Mouse (Mus musculus): ENCODE results near the gene Gm10024.

DNA sequence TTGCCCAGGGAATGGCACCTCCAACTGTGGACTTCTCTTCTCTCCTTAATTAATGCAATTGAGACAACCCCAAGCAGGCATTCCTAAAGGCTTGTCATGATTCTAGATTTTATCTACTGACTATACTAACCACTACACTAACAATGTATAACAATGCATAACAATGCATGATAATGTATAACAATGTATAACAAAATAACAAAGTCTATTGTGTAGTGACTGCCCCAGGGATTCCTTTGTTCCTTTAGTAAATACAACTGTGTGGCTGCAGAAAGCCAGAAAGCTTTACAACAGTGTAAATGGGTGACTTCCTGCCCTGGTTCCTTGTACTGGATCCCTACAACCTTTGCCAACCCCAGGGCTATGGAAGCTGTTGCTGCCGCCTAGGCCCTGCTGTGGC is 24.7 kb downstream of the Gm10024 start:
- TF ChIP-seq CTCF (IDR thresholded peaks at IDR 0.05; ENCODE audit: low read depth) (no peak), EP300 (optimal IDR thresholded peaks at IDR 0.05) (no peak)

All from stomach, postnatal 0 days (tissue).